Mouse (Mus musculus): ENCODE results near the gene Rnf214. TPM values are rescaled to one million over a fixed set of nuclear protein-coding genes. Genes with fewer than 3 reads are reported as not detected.

Rnf214 gene
- polyA plus RNA-seq, 1 experiment from 2014 or later = 64.0 TPM

- 0 out of 2 replicates have a peak, but pooled peaks have one; percentile 58 for ATAC-seq (ENCODE audit: insufficient number of reproducible peaks, low FRiP score, low TSS enrichment, low read depth)
- peak overlapping the region; percentile 60; the same call in 1 of the 2 replicates for H3K4me2 ChIP-seq (ENCODE audit: low read depth, severe bottlenecking)
- peak; percentile 81 for DNase-seq (ENCODE audit: low spot score)
- H3K36me3 ChIP-seq (ENCODE audit: control insufficient read depth, insufficient read depth, low read length) = no peaks in the 10 kb centered on the region
- WGBS = 29% methylated on average over 10 of the region's 10 CpGs
- peaks cover 3% of the 10 kb centered on the region; the same call in 1 of the 2 replicates for H3K9me3 ChIP-seq (ENCODE audit: control insufficient read depth, low read length)
- no peak overlapping the region for H3K4me3 ChIP-seq (ENCODE audit: low read depth, low read length)
- H3K27ac ChIP-seq (replicated peaks; ENCODE audit: low read depth, low read length) = no peak overlapping the region
- no peaks in the 10 kb centered on the region for H3K27me3 ChIP-seq (ENCODE audit: control insufficient read depth, insufficient read depth, low read length)
- H3K9ac ChIP-seq (ENCODE audit: low read length) = no peak overlapping the region
- H3K4me1 ChIP-seq (ENCODE audit: control insufficient read depth, insufficient read depth, low read length) = no peaks in the 10 kb centered on the region
Measured at GRCm38 (mm10) chr9:45829107-45829506, 77.6 kb downstream of the Rnf214 start.

GRCm38 (mm10) chr9:45828291-45828963 is 78.3 kb downstream of the Rnf214 start, which contains the start of gene Cep164:
Gene Cep164 (minus strand): TSS chr9:45828691.
- H3K9me3 ChIP-seq (ENCODE audit: control insufficient read depth, low read length) = peaks cover 3% of the 10 kb centered on the region; the same call in 1 of the 2 replicates
- H3K27me3 ChIP-seq (ENCODE audit: control insufficient read depth, insufficient read depth, low read length) = no peaks in the 10 kb centered on the region
- peak within 1 kb of the TSS; percentile 74 for H3K4me3 ChIP-seq (ENCODE audit: low read depth, low read length)
- H3K27ac ChIP-seq (replicated peaks; ENCODE audit: low read depth, low read length) = no peak within 1 kb of the TSS
- peak; percentile 93 for ATAC-seq (ENCODE audit: insufficient number of reproducible peaks, low FRiP score, low TSS enrichment, low read depth)
- under 1% methylated on average over 31 of the region's 31 CpGs for WGBS
- H3K4me2 ChIP-seq (ENCODE audit: low read depth, severe bottlenecking) = peak within 1 kb of the TSS; percentile 60
- peak within 1 kb of the TSS; percentile 70 for H3K9ac ChIP-seq (ENCODE audit: low read length)
- H3K4me1 ChIP-seq (ENCODE audit: control insufficient read depth, insufficient read depth, low read length) = no peaks in the 10 kb centered on the region
- no peaks in the 10 kb centered on the region for H3K36me3 ChIP-seq (ENCODE audit: control insufficient read depth, insufficient read depth, low read length)
- peak; percentile 89 for DNase-seq (ENCODE audit: low spot score)

DNA sequence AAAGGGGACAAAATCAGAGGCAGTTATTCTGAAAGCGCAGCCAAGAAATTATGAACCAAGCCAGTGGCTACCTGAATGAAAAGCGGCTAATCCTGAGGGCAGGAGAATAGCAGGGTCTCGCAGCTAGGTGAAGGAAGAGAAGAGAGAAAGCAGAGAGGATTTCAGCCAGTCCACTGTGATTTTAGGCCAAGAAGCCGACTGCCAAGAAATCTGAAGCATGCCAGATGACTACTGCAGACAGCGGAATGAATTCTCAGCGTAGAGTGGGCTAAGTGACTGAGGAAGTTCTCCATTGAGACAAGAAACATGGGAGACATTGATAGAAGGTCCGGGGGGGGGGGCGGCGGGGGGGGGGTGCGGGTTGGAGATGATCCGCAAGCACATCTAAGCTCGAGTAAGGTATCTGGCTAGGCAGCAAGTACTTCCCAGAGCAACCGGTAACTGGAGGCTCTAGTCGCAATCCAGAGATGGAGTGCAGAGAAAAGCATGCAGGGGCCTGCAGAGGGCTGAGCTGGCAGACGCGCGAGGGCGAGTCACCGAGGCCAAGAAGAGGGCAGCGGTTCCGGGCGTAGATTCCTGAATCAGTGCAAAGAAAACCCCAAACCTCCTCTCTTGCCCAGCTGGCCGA is 78.9 kb downstream of the Rnf214 start:
- no peak for ATAC-seq (ENCODE audit: insufficient number of reproducible peaks, low FRiP score, low TSS enrichment, low read depth)
- Histone ChIP-seq H3K9me3 (ENCODE audit: control insufficient read depth, low read length) (peaks cover 3% of the 10 kb centered on the region; the same call in 1 of the 2 replicates), H3K4me3 (ENCODE audit: low read depth, low read length) (peak overlapping the region; percentile 74), H3K9ac (ENCODE audit: low read length) (peak overlapping the region; percentile 70), H3K27me3 (ENCODE audit: control insufficient read depth, insufficient read depth, low read length) (no peaks in the 10 kb centered on the region), H3K4me2 (ENCODE audit: low read depth, severe bottlenecking) (peak overlapping the region; percentile 60), H3K4me1 (ENCODE audit: control insufficient read depth, insufficient read depth, low read length) (no peaks in the 10 kb centered on the region), H3K27ac (replicated peaks; ENCODE audit: low read depth, low read length) (no peak overlapping the region), H3K36me3 (ENCODE audit: control insufficient read depth, insufficient read depth, low read length) (no peaks in the 10 kb centered on the region)
- WGBS = 7% methylated on average over 23 of the region's 23 CpGs
- DNase-seq (ENCODE audit: low spot score) = no peak

DNA sequence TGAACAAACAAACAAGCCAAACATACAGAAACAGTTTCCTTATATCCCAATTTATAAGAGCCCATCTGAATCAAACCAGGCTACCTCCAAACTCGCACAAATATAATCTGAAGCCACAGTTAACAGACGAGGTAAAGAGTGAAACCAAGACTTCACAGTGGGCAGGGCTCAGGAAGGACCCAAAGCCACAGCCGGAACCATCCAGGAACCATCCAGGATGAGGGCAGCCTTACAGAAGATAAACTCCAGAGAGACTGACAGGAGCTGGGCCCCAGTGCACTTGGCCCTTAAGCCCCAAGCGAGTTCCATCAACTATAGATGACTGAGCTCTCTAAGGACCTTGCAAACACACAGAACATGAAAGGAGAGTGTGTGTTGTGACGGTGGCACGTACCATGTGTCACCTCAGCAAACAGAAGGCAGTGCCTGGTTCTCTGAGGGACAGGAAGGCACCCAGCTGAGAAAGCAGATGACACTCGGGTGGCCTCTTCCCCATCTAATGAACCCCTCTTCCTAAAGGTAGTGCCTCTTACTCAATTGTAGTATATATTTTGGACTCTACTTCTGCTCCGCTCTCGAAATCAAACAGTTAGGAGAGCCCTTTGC is 88.2 kb downstream of the Rnf214 start:
- H3K27ac ChIP-seq (replicated peaks; ENCODE audit: low read depth, low read length) = no peak overlapping the region
- no peaks in the 10 kb centered on the region for H3K4me1 ChIP-seq (ENCODE audit: control insufficient read depth, insufficient read depth, low read length)
- no peak for DNase-seq (ENCODE audit: low spot score)
- no peak for ATAC-seq (ENCODE audit: insufficient number of reproducible peaks, low FRiP score, low TSS enrichment, low read depth)
- no peak overlapping the region for H3K9ac ChIP-seq (ENCODE audit: low read length)
- no peaks in the 10 kb centered on the region for H3K27me3 ChIP-seq (ENCODE audit: control insufficient read depth, insufficient read depth, low read length)
- H3K36me3 ChIP-seq (ENCODE audit: control insufficient read depth, insufficient read depth, low read length) = peaks cover 2% of the 10 kb centered on the region; the same call in 1 of the 2 replicates
- no peaks in the 10 kb centered on the region for H3K9me3 ChIP-seq (ENCODE audit: control insufficient read depth, low read length)
- no peak overlapping the region for H3K4me2 ChIP-seq (ENCODE audit: low read depth, severe bottlenecking)
- no peak overlapping the region for H3K4me3 ChIP-seq (ENCODE audit: low read depth, low read length)
- WGBS = 88% methylated on average over 9 of the region's 9 CpGs

DNA sequence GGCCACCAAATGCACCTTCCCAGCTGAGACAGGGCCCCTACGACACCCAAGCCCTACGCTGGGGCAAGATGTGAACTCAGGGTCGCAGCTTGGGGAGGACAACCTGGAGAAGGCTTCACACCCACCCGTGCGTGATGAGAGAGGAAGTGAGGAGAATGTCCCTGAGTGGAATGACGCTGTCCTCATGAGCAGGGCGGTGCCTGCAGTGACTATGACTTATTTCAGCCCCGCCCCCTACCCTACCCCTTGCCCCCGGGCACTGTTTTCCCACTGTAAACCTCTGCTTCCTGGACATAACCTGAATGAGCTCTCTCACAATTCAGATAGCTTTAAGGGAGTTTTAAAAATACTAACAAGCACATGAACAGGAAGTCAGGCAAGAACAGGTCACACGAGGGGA is 91.2 kb downstream of the Rnf214 start:
- H3K9ac ChIP-seq (ENCODE audit: low read length) = no peak overlapping the region
- no peaks in the 10 kb centered on the region for H3K4me1 ChIP-seq (ENCODE audit: control insufficient read depth, insufficient read depth, low read length)
- no peak overlapping the region for H3K4me2 ChIP-seq (ENCODE audit: low read depth, severe bottlenecking)
- H3K4me3 ChIP-seq (ENCODE audit: low read depth, low read length) = no peak overlapping the region
- H3K9me3 ChIP-seq (ENCODE audit: control insufficient read depth, low read length) = no peaks in the 10 kb centered on the region
- H3K27me3 ChIP-seq (ENCODE audit: control insufficient read depth, insufficient read depth, low read length) = no peaks in the 10 kb centered on the region
- ATAC-seq (ENCODE audit: insufficient number of reproducible peaks, low FRiP score, low TSS enrichment, low read depth) (no peak), DNase-seq (ENCODE audit: low spot score) (no peak)
- 84% methylated on average over 10 of the region's 10 CpGs for WGBS
- no peak overlapping the region for H3K27ac ChIP-seq (replicated peaks; ENCODE audit: low read depth, low read length)
- peaks cover 2% of the 10 kb centered on the region; the same call in 1 of the 2 replicates for H3K36me3 ChIP-seq (ENCODE audit: control insufficient read depth, insufficient read depth, low read length)

GRCm38 (mm10) chr9:45815113-45815512 is 91.6 kb downstream of the Rnf214 start:
- DNase-seq (ENCODE audit: low spot score) = no peak
- H3K9me3 ChIP-seq (ENCODE audit: control insufficient read depth, low read length) = no peaks in the 10 kb centered on the region

More at GRCm38 (mm10) chr9:45815113-45815512, 91.6 kb downstream of the Rnf214 start:
- Histone ChIP-seq H3K4me3 (ENCODE audit: low read depth, low read length) (no peak overlapping the region), H3K4me2 (ENCODE audit: low read depth, severe bottlenecking) (no peak overlapping the region), H3K9ac (ENCODE audit: low read length) (no peak overlapping the region), H3K27me3 (ENCODE audit: control insufficient read depth, insufficient read depth, low read length) (no peaks in the 10 kb centered on the region), H3K4me1 (ENCODE audit: control insufficient read depth, insufficient read depth, low read length) (no peaks in the 10 kb centered on the region), H3K27ac (replicated peaks; ENCODE audit: low read depth, low read length) (no peak overlapping the region), H3K36me3 (ENCODE audit: control insufficient read depth, insufficient read depth, low read length) (peaks cover 2% of the 10 kb centered on the region; the same call in 1 of the 2 replicates)
- WGBS = 93% methylated on average over 9 of the region's 9 CpGs
- ATAC-seq (ENCODE audit: insufficient number of reproducible peaks, low FRiP score, low TSS enrichment, low read depth) = no peak

Small RNAs within 50 kb of the gene (microRNA-seq; reads per million reads assigned to microRNA genes)
- not detected for gene Mir7087

Other genes starting within 250 kb of the Rnf214 start
- gene Cep164, start 78.2 kb downstream of the Rnf214 start, polyA plus RNA-seq (2014; fragmentation: Nextera tagmentation; extraction: Ambion mirVana) = 21.7 and 23.6 TPM in 2 replicates
- 22.9 and 25.4 TPM in 2 replicates for gene Bace1, start 68.3 kb downstream of the Rnf214 start, polyA plus RNA-seq (2014; fragmentation: Nextera tagmentation; extraction: Ambion mirVana)
- gene Pcsk7, start 414 bp downstream of the Rnf214 start, polyA plus RNA-seq (2014; fragmentation: Nextera tagmentation; extraction: Ambion mirVana) = 13.4 and 15.4 TPM in 2 replicates
- gene Tagln, start 29.1 kb upstream of the Rnf214 start, polyA plus RNA-seq (2014; fragmentation: Nextera tagmentation; extraction: Ambion mirVana) = 5.1 and 7.7 TPM in 2 replicates
- 24.3 and 26.6 TPM in 2 replicates for gene Sidt2, start 48.3 kb upstream of the Rnf214 start, polyA plus RNA-seq (2014; fragmentation: Nextera tagmentation; extraction: Ambion mirVana)
- gene Pafah1b2, start 105.8 kb upstream of the Rnf214 start, polyA plus RNA-seq (2014; fragmentation: Nextera tagmentation; extraction: Ambion mirVana) = 219 and 224 TPM in 2 replicates
- 10.6 and 10.8 TPM in 2 replicates for gene Sik3, start 105.9 kb upstream of the Rnf214 start, polyA plus RNA-seq (2014; fragmentation: Nextera tagmentation; extraction: Ambion mirVana)

Measured in limb, embryonic 11.5 days (tissue).